Mouse (Mus musculus) forebrain, embryonic 10.5 days (tissue): Measurements from ENCODE around the gene Tas2r143. TPM values are rescaled to one million over a fixed set of nuclear protein-coding genes. Genes with fewer than 3 reads are reported as not detected.

Experiments
- DNase-seq: peaks from one replicate; pipeline ENCODE4 v3.0.0-alpha.2; 2017; ENCODE audit warnings: low spot score; ENCODE audit errors: extremely low spot score
- H3K27ac ChIP-seq: fragments of 300-500 bp; sonication (generic); 2 replicates; pipeline ENCODE4 v1.5.1; 2016; ENCODE audit warnings: mild to moderate bottlenecking
- H3K27me3 ChIP-seq: fragments of 300-500 bp; sonication (generic); 2 replicates; pipeline ENCODE4 v1.6.1; 2016; ENCODE audit warnings: mild to moderate bottlenecking; ENCODE audit not compliant: poor library complexity, severe bottlenecking
- H3K36me3 ChIP-seq: fragments of 300-500 bp; sonication (generic); replicated peaks from 2 replicates; pipeline ENCODE4 v1.6.1; 2016; ENCODE audit warnings: mild to moderate bottlenecking, moderate library complexity
- H3K4me1 ChIP-seq: fragments of 300-500 bp; sonication (generic); 2 replicates; pipeline ENCODE4 v1.6.1; 2016
- H3K4me3 ChIP-seq: fragments of 300-500 bp; sonication (generic); 2 replicates; pipeline ENCODE4 v1.5.1; 2016; ENCODE audit warnings: mild to moderate bottlenecking, moderate library complexity
- H3K9me3 ChIP-seq: fragments of 300-500 bp; sonication (generic); 2 replicates; pipeline ENCODE4 v1.6.1; 2016; ENCODE audit warnings: mild to moderate bottlenecking, moderate library complexity
- WGBS: fragments of 180-500 bp; shearing (Covaris S2); methylation state at CpG from one replicate; pipeline ENCODE4 v1.1.7; 2016; 5-methylcytosine and 5-hydroxymethylcytosine counted together
- polyA plus RNA-seq: library from polyadenylated mRNA; unstranded; fragments of >200 nt; fragmentation: Nextera tagmentation; extraction: Ambion mirVana; gene quantifications from 2 replicates; pipeline ENCODE4 v1.2.1, GENCODE M21; 2016

Tas2r143 gene
- polyA plus RNA-seq, 1 experiment from 2014 or later = not detected

DNA sequence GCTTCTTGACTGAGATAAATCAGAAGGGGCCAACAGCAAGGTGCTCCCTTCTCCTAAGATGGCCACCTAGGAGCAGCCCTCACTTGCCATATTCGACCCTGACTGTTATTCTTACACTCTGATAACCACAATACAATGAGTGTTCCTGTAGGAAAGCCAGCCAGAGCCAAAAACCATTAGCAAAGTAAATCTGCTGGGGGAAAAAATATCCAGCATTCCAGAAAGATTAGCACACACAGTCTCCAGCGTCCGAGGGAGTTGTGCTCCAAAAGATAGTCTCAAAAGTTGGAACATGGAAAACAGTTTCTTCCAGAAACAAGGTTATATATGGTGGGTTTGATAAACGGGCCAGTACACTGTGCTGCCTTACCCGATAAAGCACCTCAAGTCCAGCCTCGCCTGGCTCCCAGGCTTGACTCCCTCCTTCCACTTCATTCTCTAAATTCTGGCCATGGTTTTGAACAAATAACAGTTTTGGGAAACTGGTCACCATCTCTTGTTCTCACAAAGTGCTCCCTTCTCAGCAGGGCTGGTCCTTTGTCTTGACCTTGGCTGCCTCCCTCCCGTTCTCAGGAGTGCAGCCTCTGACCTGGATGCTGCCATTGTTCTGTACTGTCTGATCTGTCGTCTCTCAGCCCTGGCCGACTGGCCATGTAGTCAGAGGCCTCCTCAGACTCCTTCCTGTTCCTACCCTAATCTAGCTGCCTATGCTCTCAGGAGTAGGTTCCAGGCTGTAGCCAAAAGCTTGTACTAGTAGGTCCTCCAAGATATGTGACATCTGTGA lies 40.5 kb upstream of the Tas2r143 start:
- Histone ChIP-seq H3K4me1 (peaks cover 6% of the 10 kb centered on the region), H3K4me3 (no peak overlapping the region), H3K27me3 (peaks cover 2% of the 10 kb centered on the region; the same call in 1 of the 2 replicates), H3K27ac (no peak overlapping the region), H3K9me3 (no peaks in the 10 kb centered on the region), H3K36me3 (peaks cover 70% of the 10 kb centered on the region)
- 83% methylated on average over 9 of the region's 9 CpGs for WGBS
- no peak for DNase-seq

DNA sequence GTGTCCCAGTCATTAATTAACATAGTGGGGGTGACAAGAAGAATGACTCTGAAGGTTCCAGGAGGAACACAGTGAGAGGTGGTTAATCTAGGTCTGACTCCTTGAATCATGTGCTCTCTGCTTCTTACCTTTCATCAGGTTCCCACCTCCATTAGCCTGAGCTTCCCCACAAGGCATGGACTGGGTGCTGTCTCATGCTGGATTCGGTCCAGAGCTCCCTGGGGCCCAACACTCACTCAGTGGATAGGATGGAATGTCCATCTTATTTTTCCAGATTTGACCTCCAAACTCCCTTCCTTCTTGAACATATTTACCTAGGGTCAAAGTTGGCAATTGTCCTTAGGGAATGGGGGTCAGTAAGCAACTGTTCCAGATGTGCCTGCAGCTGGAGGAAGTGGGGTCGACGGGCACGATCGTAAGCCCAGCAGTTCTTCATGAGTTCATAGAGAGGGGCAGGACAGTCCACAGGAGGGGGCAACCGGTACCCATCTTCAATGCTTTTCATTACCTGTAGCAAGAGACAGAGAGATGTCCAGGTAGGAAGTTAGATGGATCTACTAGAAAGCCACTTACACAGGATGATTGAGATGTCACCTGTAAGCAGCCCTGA lies 39.7 kb upstream of the Tas2r143 start:
- Histone ChIP-seq H3K9me3 (no peaks in the 10 kb centered on the region), H3K27ac (no peak overlapping the region), H3K36me3 (peaks cover 62% of the 10 kb centered on the region), H3K4me1 (peaks cover 6% of the 10 kb centered on the region), H3K27me3 (peaks cover 6% of the 10 kb centered on the region; the same call in 1 of the 2 replicates), H3K4me3 (no peak overlapping the region)
- DNase-seq = no peak
- 88% methylated on average over 6 of the region's 6 CpGs for WGBS

- 89% methylated on average over 13 of the region's 13 CpGs for WGBS
- peaks cover 10% of the 10 kb centered on the region; the same call in 1 of the 2 replicates for H3K27me3 ChIP-seq
- peaks cover 53% of the 10 kb centered on the region for H3K36me3 ChIP-seq
- peaks cover 6% of the 10 kb centered on the region for H3K4me1 ChIP-seq
- no peak for DNase-seq
- no peak overlapping the region for H3K4me3 ChIP-seq
- H3K9me3 ChIP-seq = no peaks in the 10 kb centered on the region
- no peak overlapping the region for H3K27ac ChIP-seq
Observed at GRCm38 (mm10) chr6:42361041-42361895, 38.8 kb upstream of the Tas2r143 start.

DNA sequence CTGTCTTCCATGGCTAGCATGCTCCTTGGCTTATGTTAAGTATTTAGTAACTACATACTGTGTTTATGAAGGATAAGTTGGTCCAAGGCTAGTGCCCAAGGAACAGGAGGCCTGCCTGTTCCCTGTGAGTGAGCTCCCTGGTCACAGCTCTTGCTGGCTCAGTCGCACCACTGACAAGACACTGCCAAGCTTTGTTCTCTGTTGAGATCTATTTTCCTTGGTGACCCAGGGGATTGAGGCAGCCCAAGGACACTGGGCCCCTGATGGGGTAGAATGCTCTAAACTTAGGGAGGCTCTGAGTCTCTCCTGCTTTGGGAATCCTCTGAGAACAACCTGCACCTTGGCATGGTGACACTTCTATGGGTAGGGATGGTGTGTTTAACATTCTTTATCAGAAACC lies 38.0 kb upstream of the Tas2r143 start:
- Histone ChIP-seq H3K27ac (no peak overlapping the region), H3K4me3 (no peak overlapping the region), H3K4me1 (peaks cover 6% of the 10 kb centered on the region), H3K9me3 (no peaks in the 10 kb centered on the region), H3K36me3 (peaks cover 45% of the 10 kb centered on the region), H3K27me3 (peaks cover 15% of the 10 kb centered on the region)
- no peak for DNase-seq
- 68% methylated on average over 1 of the region's 1 CpGs for WGBS

GRCm38 (mm10) chr6:42362497-42362896 lies 37.5 kb upstream of the Tas2r143 start:
- WGBS = 91% methylated on average over 1 of the region's 1 CpGs
- DNase-seq = no peak
- Histone ChIP-seq H3K27ac (no peak overlapping the region), H3K36me3 (peaks cover 41% of the 10 kb centered on the region), H3K4me1 (peaks cover 6% of the 10 kb centered on the region), H3K27me3 (peaks cover 19% of the 10 kb centered on the region), H3K9me3 (no peaks in the 10 kb centered on the region), H3K4me3 (no peak overlapping the region)

DNA sequence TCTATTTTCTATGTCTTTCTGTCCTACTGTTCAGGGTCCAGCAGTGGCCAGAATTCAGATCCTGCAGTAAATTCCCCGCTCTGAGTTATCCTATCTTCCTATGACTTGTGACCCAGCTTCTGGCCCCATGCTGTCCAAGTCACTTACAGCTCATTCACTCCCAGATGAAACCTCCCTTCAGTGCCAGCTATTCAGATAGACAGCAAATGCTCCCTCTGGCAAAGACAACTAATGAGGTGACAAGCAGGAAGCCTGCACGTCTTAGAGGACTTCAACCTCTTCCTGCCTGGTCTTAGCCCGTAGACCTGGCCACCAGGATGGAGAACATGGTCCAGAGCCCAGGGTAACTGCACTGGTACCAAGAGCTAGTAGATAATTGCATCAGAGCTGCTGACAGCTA lies 37.1 kb upstream of the Tas2r143 start:
- no peaks in the 10 kb centered on the region for H3K9me3 ChIP-seq
- peaks cover 24% of the 10 kb centered on the region for H3K27me3 ChIP-seq
- DNase-seq = no peak
- H3K27ac ChIP-seq = no peak overlapping the region
- H3K4me3 ChIP-seq = no peak overlapping the region
- 52% methylated on average over 3 of the region's 3 CpGs for WGBS
- peaks cover 36% of the 10 kb centered on the region for H3K36me3 ChIP-seq
- peaks cover 6% of the 10 kb centered on the region for H3K4me1 ChIP-seq

DNA sequence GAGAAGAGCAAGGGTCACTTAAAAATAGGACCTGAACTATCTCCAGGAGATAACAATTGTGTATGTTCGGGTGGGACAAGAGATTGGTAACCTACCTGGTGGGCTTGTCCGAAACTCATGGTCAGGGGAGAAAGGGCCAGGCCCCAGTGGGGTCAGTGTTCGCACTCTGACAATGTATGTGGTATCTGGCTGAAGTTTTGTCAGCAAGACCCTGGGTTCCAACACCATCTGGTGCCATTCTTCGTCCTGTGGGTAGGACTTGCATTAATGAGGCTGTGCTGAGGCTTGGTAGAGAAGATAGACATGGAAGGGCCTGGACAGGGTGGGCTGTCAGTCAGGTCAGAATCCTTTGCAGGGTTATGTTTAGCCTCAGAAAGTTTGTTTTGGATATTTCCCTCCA lies 36.0 kb upstream of the Tas2r143 start:
- H3K4me3 ChIP-seq = no peak overlapping the region
- no peak for DNase-seq
- no peaks in the 10 kb centered on the region for H3K9me3 ChIP-seq
- WGBS = 91% methylated on average over 4 of the region's 4 CpGs
- H3K27me3 ChIP-seq = peaks cover 26% of the 10 kb centered on the region
- peaks cover 8% of the 10 kb centered on the region for H3K4me1 ChIP-seq
- peaks cover 25% of the 10 kb centered on the region for H3K36me3 ChIP-seq
- H3K27ac ChIP-seq = no peak overlapping the region

- peaks cover 26% of the 10 kb centered on the region for H3K27me3 ChIP-seq
- peaks cover 20% of the 10 kb centered on the region for H3K36me3 ChIP-seq
- H3K4me3 ChIP-seq = no peak overlapping the region
- WGBS = 94% methylated on average over 15 of the region's 15 CpGs
- H3K27ac ChIP-seq = no peak overlapping the region
- H3K4me1 ChIP-seq = peaks cover 13% of the 10 kb centered on the region
- H3K9me3 ChIP-seq = no peaks in the 10 kb centered on the region
- DNase-seq = no peak
Observed at GRCm38 (mm10) chr6:42364607-42365006, 35.4 kb upstream of the Tas2r143 start.

DNA sequence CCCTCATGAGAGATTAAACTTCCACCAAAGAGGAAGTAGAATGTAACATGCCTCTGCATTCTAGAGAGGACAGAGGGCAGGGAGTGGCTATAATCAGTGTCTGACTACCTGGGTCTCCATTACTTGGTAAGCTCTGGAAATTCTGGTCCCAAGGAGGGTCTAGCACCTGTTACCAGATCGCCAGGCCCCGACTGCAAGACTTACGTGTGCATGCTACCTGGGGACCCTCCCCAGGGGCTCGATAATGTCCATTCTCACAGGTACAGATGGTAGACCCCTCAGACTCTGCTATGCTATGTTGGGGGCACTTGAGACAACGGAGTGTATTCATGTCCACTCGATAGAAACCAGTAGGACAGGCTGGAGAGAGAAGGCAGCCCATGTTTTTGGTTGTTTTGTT lies 34.8 kb upstream of the Tas2r143 start:
- DNase-seq = no peak
- peaks cover 19% of the 10 kb centered on the region for H3K4me1 ChIP-seq

DNA sequence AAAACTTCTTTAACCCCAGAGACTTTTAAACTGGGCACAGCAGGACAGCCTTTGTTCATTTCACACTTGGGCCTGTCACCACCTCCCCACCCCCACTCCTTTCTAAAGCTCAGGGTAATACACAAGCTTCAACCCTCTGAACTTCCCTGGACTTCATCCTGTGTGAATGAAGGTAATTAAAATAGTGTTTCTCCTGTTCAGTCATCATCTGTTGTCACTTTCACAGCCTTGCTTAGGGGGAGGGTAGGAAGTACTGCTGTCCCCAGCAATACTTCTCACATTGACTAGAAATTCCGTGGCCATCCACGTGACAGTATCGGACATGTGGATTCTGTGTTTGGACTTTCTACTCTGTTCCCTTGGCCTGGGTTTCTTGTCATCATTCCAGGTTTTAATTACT lies 30.2 kb upstream of the Tas2r143 start:
- no peak overlapping the region for H3K27ac ChIP-seq
- WGBS = 9% methylated on average over 3 of the region's 3 CpGs
- H3K9me3 ChIP-seq = no peaks in the 10 kb centered on the region
- no peaks in the 10 kb centered on the region for H3K36me3 ChIP-seq
- DNase-seq = peak; percentile 43
- H3K27me3 ChIP-seq = peaks cover 62% of the 10 kb centered on the region
- H3K4me1 ChIP-seq = peaks cover 46% of the 10 kb centered on the region
- H3K4me3 ChIP-seq = no peak overlapping the region

More for the DNA sequence above, 34.8 kb upstream of the Tas2r143 start:
- 95% methylated on average over 6 of the region's 6 CpGs for whole genome bisulfite sequencing
- no peaks in the 10 kb centered on the region for H3K9me3 ChIP-seq
- peaks cover 26% of the 10 kb centered on the region for H3K27me3 ChIP-seq
- peaks cover 13% of the 10 kb centered on the region for H3K36me3 ChIP-seq
- no peak overlapping the region for H3K27ac ChIP-seq
- H3K4me3 ChIP-seq = no peak overlapping the region

DNA sequence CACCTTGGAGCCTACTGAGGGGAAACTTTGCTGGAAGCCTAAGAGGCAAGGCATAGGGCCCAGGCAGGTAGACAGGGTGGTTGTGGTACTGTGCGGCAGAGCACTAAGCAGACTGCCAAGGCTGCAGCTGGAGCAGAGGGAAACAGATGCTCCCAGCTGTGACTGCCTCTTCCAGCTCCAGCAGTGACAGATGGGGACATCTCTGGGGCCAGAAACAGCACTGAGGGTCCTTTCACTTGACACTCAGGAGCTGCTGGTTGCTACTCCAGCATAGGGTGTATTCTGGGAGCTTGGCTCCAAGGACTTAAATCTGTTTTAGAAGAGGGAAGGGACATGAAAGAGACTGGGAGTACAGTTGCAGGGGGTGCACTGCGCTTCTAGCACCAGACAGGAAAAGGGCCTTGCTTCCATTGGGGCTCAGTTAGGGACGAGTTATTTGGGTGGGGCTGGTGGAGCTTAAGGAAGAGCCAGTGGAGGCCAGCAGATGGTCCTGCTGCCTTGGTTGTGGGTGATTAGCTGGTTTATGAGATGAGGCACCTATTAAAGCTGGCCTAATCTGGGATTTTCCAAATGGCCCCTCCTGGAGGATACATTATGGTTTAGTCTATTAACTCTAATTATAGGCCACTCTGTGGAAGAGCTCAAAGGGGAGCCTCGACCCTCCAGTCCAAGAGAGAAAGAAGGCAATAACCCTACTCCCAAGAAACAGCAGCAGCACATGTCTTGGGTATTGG lies 29.2 kb upstream of the Tas2r143 start:
- H3K27me3 ChIP-seq = peaks cover 69% of the 10 kb centered on the region
- no peak for DNase-seq
- no peaks in the 10 kb centered on the region for H3K9me3 ChIP-seq
- H3K36me3 ChIP-seq = no peaks in the 10 kb centered on the region
- 34% methylated on average over 4 of the region's 4 CpGs for WGBS
- 0 out of 2 replicates have a peak overlapping the region, but pooled peaks have one; percentile 30 for H3K27ac ChIP-seq
- H3K4me3 ChIP-seq = no peak overlapping the region
- H3K4me1 ChIP-seq = peaks cover 46% of the 10 kb centered on the region

GRCm38 (mm10) chr6:42372001-42372400 lies 28.0 kb upstream of the Tas2r143 start:
- H3K4me1 ChIP-seq = peaks cover 46% of the 10 kb centered on the region
- H3K36me3 ChIP-seq = no peaks in the 10 kb centered on the region
- H3K9me3 ChIP-seq = no peaks in the 10 kb centered on the region
- H3K27ac ChIP-seq = no peak overlapping the region
- H3K4me3 ChIP-seq = peak overlapping the region; percentile 67; the same call in 1 of the 2 replicates
- peaks cover 71% of the 10 kb centered on the region for H3K27me3 ChIP-seq
- no peak for DNase-seq
- 6% methylated on average over 3 of the region's 3 CpGs for WGBS
